In genomic region chr1:127756331-127757163, GRCm38 (mm10) we compare ENCODE assay signal across 15 mouse cellular contexts. TPM values are rescaled to one million over a fixed set of nuclear protein-coding genes. Genes with fewer than 3 reads are reported as not detected.
DNase-seq lines count a peak whose midpoint lies in the region; ATAC-seq and TF ChIP-seq lines count a peak whose summit lies in the region.
"Had no signal": no experiment of that assay in that cellular context is flagged by ENCODE, and none has a peak within 500 bp of the region (broad histone marks: within the 10 kb centered on the region; RNA-seq: fewer than 3 reads in every experiment).

No protein-coding gene starts in this region.

- peaks cover 16% of the 10 kb centered on the region for H3K4me1 ChIP-seq in heart, embryonic 13.5 days
- no peaks in the 10 kb centered on the region for H3K4me1 ChIP-seq in heart, adult 2 months (ENCODE audit: control insufficient read depth, insufficient read depth, low read length)
- no peaks in the 10 kb centered on the region for H3K4me1 ChIP-seq in intestine, embryonic 16.5 days (ENCODE audit: control insufficient read depth, insufficient read depth, low read length)
- H3K4me1 ChIP-seq: limb, embryonic 10.5 days had no signal

- 42% methylated on average over 5 of the region's 5 CpGs for WGBS in heart, embryonic 13.5 days
- 68% methylated on average over 5 of the region's 5 CpGs for WGBS in heart, adult 2 months
- WGBS in intestine, embryonic 16.5 days, result 66% methylated on average over 5 of the region's 5 CpGs

- H3K4me2 ChIP-seq in heart, embryonic 13.5 days, result peak overlapping the region; percentile 5; the same call in 1 of the 2 replicates
- H3K4me2 ChIP-seq in intestine, embryonic 16.5 days (ENCODE audit: low read depth, low read length), result no peak overlapping the region

- ATAC-seq in heart, embryonic 13.5 days (ENCODE audit: extremely low read depth, insufficient number of reproducible peaks, low FRiP score, low TSS enrichment), result no peak
- ATAC-seq in intestine, embryonic 16.5 days, result peak; percentile 78

- no peaks in the 10 kb centered on the region for H3K36me3 ChIP-seq in heart, embryonic 13.5 days
- H3K36me3 ChIP-seq in heart, adult 2 months (ENCODE audit: control insufficient read depth, insufficient read depth, low read length), result no peaks in the 10 kb centered on the region
- H3K36me3 ChIP-seq in intestine, embryonic 16.5 days (ENCODE audit: control insufficient read depth, insufficient read depth, low read length), result no peaks in the 10 kb centered on the region
- H3K36me3 ChIP-seq: limb, embryonic 10.5 days; midbrain, embryonic 10.5 days had no signal

- no peak overlapping the region for H3K4me3 ChIP-seq in heart, embryonic 13.5 days
- H3K4me3 ChIP-seq in heart, adult 2 months, result no peak overlapping the region
- H3K4me3 ChIP-seq in intestine, embryonic 16.5 days (ENCODE audit: low read length), result no peak overlapping the region
- H3K4me3 ChIP-seq: limb, embryonic 10.5 days; midbrain, embryonic 10.5 days had no signal

- no peaks in the 10 kb centered on the region for H3K9me3 ChIP-seq in heart, embryonic 13.5 days
- no peaks in the 10 kb centered on the region for H3K9me3 ChIP-seq in intestine, embryonic 16.5 days (ENCODE audit: control insufficient read depth, low read length)
- H3K9me3 ChIP-seq: limb, embryonic 10.5 days; midbrain, embryonic 10.5 days had no signal

- no peak for DNase-seq in heart, adult 2 months
- peak; percentile 16 for DNase-seq in ZHBTc4 (ENCODE audit: low read depth, low spot score)
- peak; percentile 54 to 76 for DNase-seq in spleen, postnatal 10 days (ENCODE audit: low spot score in 2 of 2)
- no peak for DNase-seq in ovary, postnatal 14 days (ENCODE audit: low spot score)
- DNase-seq in cerebellum, adult 8-10 months, result no peak
- DNase-seq in adrenal gland, postnatal 25 days, result no peak
- DNase-seq: cerebellum, postnatal 25 days; gastrocnemius, postnatal 10 days; kidney, adult 18-20 months; thymus, adult 2 months had no signal

- no peak for TF ChIP-seq CTCF in heart, adult 2 months (IDR thresholded peaks at IDR 0.05)

- H3K27me3 ChIP-seq in heart, embryonic 13.5 days (replicated peaks), result no peaks in the 10 kb centered on the region
- no peaks in the 10 kb centered on the region for H3K27me3 ChIP-seq in heart, adult 2 months (ENCODE audit: control insufficient read depth, insufficient read depth, low read length)
- no peaks in the 10 kb centered on the region for H3K27me3 ChIP-seq in intestine, embryonic 16.5 days (replicated peaks; ENCODE audit: control insufficient read depth, insufficient read depth, low read length)

- no peaks in the 10 kb centered on the region for H3K79me2 ChIP-seq in heart, adult 2 months (replicated peaks; ENCODE audit: control insufficient read depth, insufficient read depth, low read length)

- H3K27ac ChIP-seq in heart, embryonic 13.5 days (replicated peaks), result 0 out of 2 replicates have a peak overlapping the region, but pooled peaks have one; percentile 15
- H3K27ac ChIP-seq in heart, adult 2 months, result no peak overlapping the region
- no peak overlapping the region for H3K27ac ChIP-seq in intestine, embryonic 16.5 days (ENCODE audit: low read length)
- H3K27ac ChIP-seq: limb, embryonic 10.5 days; midbrain, embryonic 10.5 days had no signal

- H3K9ac ChIP-seq in heart, embryonic 13.5 days, result peak overlapping the region; percentile 40; the same call in 1 of the 2 replicates
- H3K9ac ChIP-seq in heart, adult 2 months (ENCODE audit: low read depth, low read length), result no peak overlapping the region
- no peak overlapping the region for H3K9ac ChIP-seq in intestine, embryonic 16.5 days (ENCODE audit: low read depth, low read length)

- intact Hi-C loops in heart, adult 2 months (cut with DNase I), result no loop called here

- no peak for TF ChIP-seq EP300 in heart, adult 2 months (IDR thresholded peaks at IDR 0.05; ENCODE audit: insufficient read depth, low read depth, low read length)

- no peak for TF ChIP-seq POLR2A in heart, adult 2 months (IDR thresholded peaks at IDR 0.05; ENCODE audit: insufficient read depth, low read depth, low read length)

RNA-seq across cellular contexts. Expression of gene Ccnt2, which starts 17.4 kb away (rescaled TPM):
- 56.9 and 62.6 TPM in 2 replicates for polyA plus RNA-seq in heart, embryonic 13.5 days (2015; fragmentation: Nextera tagmentation; extraction: Ambion mirVana)
- total RNA-seq in heart, adult 2 months (2021), result 10 to 100 TPM; 20.6 to 21.6 TPM
- 17.2 and 33.6 TPM in 2 replicates for polyA plus RNA-seq in heart, adult 2 months (2012; rRNA removed)
- polyA plus RNA-seq in intestine, embryonic 16.5 days (2015; fragmentation: Nextera tagmentation; extraction: Ambion mirVana), result 47.8 and 51.5 TPM in 2 replicates
- total RNA-seq in adrenal gland, postnatal 25 days (2021), result 49.4 and 56.7 TPM in 2 replicates

RNA-seq across cellular contexts. Expression of gene Acmsd, which starts 27.3 kb away (rescaled TPM):
- 0.49 and 0.56 TPM in 2 replicates for polyA plus RNA-seq in heart, embryonic 13.5 days (2015; fragmentation: Nextera tagmentation; extraction: Ambion mirVana)
- total RNA-seq in heart, adult 2 months (2021), result under 1 TPM; 0.10 to 0.43 TPM
- polyA plus RNA-seq in heart, adult 2 months (2012; rRNA removed), result 0.08 TPM in 1 of 2 replicates, not detected in the other
- 0.12 and 0.17 TPM in 2 replicates for polyA plus RNA-seq in intestine, embryonic 16.5 days (2015; fragmentation: Nextera tagmentation; extraction: Ambion mirVana)
- not detected in 2 replicates for total RNA-seq in adrenal gland, postnatal 25 days (2021)
- total RNA-seq: gastrocnemius, postnatal 10 days; layer of hippocampus, adult 8-10 months had no signal

Comparison
In these comparisons a context has a peak if more than half of its experiments do, and no peak if none do; other contexts are left out.
1. DNase-seq: peak in ZHBTc4 (single experiment) and spleen, postnatal 10 days (2 of 2); none in heart, adult 2 months (0 of 2), ovary, postnatal 14 days (single experiment), cerebellum, adult 8-10 months (single experiment) and adrenal gland, postnatal 25 days (single experiment).